Mouse (Mus musculus) MEL-GATA-1-ER (cell line): ENCODE data around the gene Vmn1r23.
"Not testable (repeated sequence)": the region's sequence is repeated elsewhere in the genome, so short reads cannot be mapped to it uniquely, and the experiment has no call there.

Experiments used
- DNase-seq: peaks from one replicate; pipeline ENCODE4 v3.0.0-alpha.2; 2012; ENCODE audit warnings: low read depth; ENCODE audit errors: extremely low read depth

The Vmn1r23 gene

DNA sequence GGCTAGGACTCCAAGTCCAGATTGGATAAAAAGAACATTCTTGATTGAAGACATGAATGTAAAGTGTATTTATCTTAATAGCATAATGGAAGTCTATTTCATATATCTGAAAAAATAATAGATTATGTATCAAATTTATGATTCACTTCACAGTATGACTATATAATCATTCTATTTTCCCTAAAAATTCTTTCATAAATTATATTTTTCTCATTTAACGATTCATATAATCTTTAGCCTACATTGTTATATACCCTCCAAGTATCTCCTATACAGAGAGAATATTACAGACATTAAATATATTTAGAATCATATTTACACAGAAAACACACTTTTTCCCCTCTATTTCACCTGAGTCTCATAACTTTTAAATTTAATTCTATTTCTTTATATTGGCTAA, at the start of gene Vmn1r23:
Vmn1r23 (minus strand) TSS at position 101 of the 400 bp plus-strand sequence.
- no peak for DNase-seq

DNA sequence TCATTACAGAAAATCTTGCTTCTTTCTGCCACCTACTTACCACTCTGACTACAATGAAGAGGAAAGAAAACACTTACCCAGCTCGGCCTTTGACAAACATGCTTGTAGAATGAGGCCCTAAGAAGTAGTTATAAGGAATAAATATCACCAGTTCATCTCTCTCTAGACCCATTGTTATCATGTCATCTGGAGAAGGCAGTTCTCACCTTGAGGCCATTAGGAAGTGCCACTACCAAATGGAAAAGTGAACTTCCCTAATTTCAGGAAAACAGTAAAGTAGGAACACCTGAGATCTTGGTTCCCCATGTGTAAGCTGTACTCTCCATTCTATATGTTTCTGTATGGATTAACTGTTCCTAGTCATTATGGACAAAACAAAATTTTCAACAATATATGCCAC, 34.8 kb upstream of the Vmn1r23 start, which contains the start of gene Vmn1r24:
Vmn1r24 (minus strand) TSS at position 101 of the 400 bp plus-strand sequence.
- DNase-seq: not testable (repeated sequence)

DNA sequence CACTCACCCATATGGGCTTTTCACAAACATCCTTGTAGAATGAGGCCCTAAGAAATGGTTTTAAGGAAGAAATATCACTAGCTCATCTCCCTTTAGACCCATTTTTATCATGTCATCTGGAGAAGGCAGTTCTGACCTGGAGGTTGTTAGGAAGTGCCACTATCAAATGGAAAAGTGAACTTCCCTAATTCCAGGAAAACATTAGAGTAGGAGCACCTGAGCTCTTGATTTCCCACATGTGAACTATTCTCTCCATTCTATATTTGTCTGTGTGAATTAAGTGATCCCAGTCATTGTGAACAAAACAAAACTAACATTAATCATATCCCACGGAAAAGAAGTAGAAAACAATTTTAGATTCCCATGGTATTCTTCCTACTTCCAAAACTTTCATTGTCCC, 18.7 kb downstream of the Vmn1r23 start, which contains the start of gene Vmn1r22:
Vmn1r22 (minus strand) TSS at position 101 of the 400 bp plus-strand sequence.
- no peak for DNase-seq
